Mouse (Mus musculus) midbrain, embryonic 15.5 days (tissue): ENCODE measurements at regions not wholly inside any gene's neighbourhood (a gene's known extent, or its start where the extent isn't known, plus 50 kb on each side); places are given as distances from the start of the nearest gene placed in this dataset.

ENCODE experiments used
- ATAC-seq: fragments of 200-750 bp; cut with Nextera tagmentation; replicated peaks from 2 replicates; pipeline ENCODE4 v1.8.0; 2017; ENCODE audit warnings: moderate TSS enrichment
- H3K27ac ChIP-seq: fragments of 300-500 bp; sonication (generic); 2 replicates; pipeline ENCODE4 v1.5.1; 2015; ENCODE audit warnings: mild to moderate bottlenecking, inconsistent platforms
- H3K27me3 ChIP-seq: fragments of 300-500 bp; sonication (generic); replicated peaks from 2 replicates; pipeline ENCODE4 v1.6.1; 2015; ENCODE audit warnings: inconsistent platforms
- H3K36me3 ChIP-seq: fragments of 300-500 bp; sonication (generic); replicated peaks from 2 replicates; pipeline ENCODE4 v1.6.1; 2015; ENCODE audit warnings: inconsistent platforms
- H3K4me1 ChIP-seq: fragments of 300-500 bp; sonication (generic); 2 replicates; pipeline ENCODE4 v1.6.1; 2015; ENCODE audit warnings: inconsistent platforms
- H3K4me2 ChIP-seq: fragments of 300-500 bp; sonication (generic); 2 replicates; pipeline ENCODE4 v1.6.1; 2015; ENCODE audit warnings: inconsistent platforms, mild to moderate bottlenecking, moderate library complexity
- H3K4me3 ChIP-seq: fragments of 300-500 bp; sonication (generic); 2 replicates; pipeline ENCODE4 v1.5.1; 2015; ENCODE audit warnings: mild to moderate bottlenecking, inconsistent platforms
- H3K9ac ChIP-seq: fragments of 300-500 bp; sonication (generic); 2 replicates; pipeline ENCODE4 v1.6.1; 2015; ENCODE audit warnings: mild to moderate bottlenecking, inconsistent platforms
- H3K9me3 ChIP-seq: fragments of 300-500 bp; sonication (generic); 2 replicates; pipeline ENCODE4 v1.6.1; 2016; ENCODE audit warnings: inconsistent platforms
- WGBS: fragments of 180-500 bp; shearing (Covaris S2); methylation state at CpG from one replicate; pipeline ENCODE4 v1.1.7; 2015; ENCODE audit warnings: mixed read lengths; 5-methylcytosine and 5-hydroxymethylcytosine counted together

DNA sequence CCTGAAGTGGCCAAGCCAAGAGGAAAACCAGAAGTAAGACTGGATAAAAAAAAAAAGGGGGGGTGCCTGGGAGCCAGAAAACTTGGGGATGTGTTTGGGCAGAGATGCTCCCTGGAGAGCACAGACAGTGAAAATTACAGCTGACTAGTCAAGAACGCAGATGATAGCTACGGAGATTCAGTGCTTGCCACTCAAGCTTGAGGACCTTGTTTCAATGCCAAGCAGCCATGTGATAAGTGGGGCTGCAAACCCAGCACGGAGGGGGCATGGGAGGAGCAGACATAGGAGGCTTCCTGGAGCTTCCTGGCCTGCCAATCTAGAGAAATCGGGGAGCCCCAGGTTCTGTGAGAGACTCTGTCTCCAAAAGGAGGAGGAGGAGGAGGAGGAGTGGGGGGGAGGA lies 223.7 kb downstream of the Setd4 start:
- H3K27me3 ChIP-seq = no peaks in the 10 kb centered on the region
- H3K4me2 ChIP-seq = no peak overlapping the region
- peaks cover 17% of the 10 kb centered on the region for H3K4me1 ChIP-seq
- H3K9me3 ChIP-seq = no peaks in the 10 kb centered on the region
- 37% methylated on average over 4 of the region's 4 CpGs for WGBS
- H3K9ac ChIP-seq = no peak overlapping the region
- H3K27ac ChIP-seq = no peak overlapping the region
- no peak overlapping the region for H3K4me3 ChIP-seq
- ATAC-seq = no peak
- no peaks in the 10 kb centered on the region for H3K36me3 ChIP-seq

DNA sequence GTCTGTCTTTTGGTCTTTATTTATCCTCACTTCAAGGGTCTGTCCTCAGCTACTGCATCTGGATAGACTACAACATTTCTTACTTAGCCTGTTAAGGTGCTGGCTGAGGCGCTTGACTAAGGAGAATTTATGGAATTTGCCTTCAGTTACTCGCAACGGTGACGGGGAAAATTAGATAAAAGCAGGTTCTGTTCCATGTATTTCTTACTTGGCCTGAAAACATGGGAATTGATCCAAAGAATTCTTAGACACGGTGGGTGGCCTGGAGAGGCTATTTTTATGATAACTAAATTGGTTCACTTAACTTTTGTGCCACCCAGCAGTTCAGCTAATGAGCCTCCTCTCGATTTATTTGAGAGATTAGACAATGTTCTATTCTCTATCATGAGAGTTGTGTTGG lies 224.3 kb downstream of the Setd4 start:
- no peak overlapping the region for H3K4me3 ChIP-seq
- H3K27ac ChIP-seq = no peak overlapping the region
- no peaks in the 10 kb centered on the region for H3K36me3 ChIP-seq
- H3K9ac ChIP-seq = no peak overlapping the region
- H3K4me1 ChIP-seq = peaks cover 17% of the 10 kb centered on the region
- 30% methylated on average over 6 of the region's 6 CpGs for WGBS
- no peak for ATAC-seq
- H3K9me3 ChIP-seq = no peaks in the 10 kb centered on the region
- no peak overlapping the region for H3K4me2 ChIP-seq
- H3K27me3 ChIP-seq = no peaks in the 10 kb centered on the region

DNA sequence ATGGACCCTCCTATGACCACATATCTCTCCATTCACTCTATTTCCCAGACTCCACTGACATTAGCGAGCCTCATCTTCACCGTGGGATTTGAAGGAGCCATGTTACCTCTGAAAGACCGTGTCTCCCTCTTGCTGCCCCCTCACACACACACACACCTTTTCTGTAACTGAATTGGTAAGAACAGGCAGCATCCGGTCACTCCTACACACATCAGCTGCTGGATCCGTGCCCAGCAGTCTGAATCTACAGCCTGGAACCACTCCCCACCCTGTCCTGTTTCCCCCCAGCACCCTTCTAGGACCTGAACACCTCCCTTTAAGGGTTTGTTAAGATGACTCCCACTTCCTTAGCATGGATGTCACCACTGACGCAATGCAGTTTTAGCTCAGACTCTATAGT lies 229.2 kb downstream of the Setd4 start:
- no peak overlapping the region for H3K4me3 ChIP-seq
- WGBS = 83% methylated on average over 6 of the region's 6 CpGs
- H3K27ac ChIP-seq = no peak overlapping the region
- H3K9me3 ChIP-seq = no peaks in the 10 kb centered on the region
- no peak overlapping the region for H3K4me2 ChIP-seq
- no peaks in the 10 kb centered on the region for H3K27me3 ChIP-seq
- H3K9ac ChIP-seq = no peak overlapping the region
- 0 out of 2 replicates have a peak, but pooled peaks cover 4% of the 10 kb centered on the region for H3K4me1 ChIP-seq
- ATAC-seq = no peak
- no peaks in the 10 kb centered on the region for H3K36me3 ChIP-seq

DNA sequence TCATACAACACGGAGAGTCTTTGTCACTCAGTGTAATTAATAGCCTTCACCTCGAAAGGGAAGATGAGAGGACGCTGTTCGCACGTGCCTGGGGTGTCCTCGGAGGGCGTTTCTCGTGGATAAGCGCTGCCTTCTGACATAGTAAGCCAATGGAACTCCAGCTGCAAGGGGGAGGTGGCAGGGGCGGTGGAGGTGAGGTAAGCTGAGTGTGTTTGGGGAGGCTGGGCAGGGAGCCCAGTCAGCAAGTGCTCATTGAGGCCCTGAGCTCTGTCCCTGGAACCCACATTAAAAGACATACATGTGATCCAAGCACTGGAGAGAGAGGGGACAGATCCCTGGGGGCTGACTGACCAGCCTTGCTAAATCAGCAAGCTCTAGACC lies 234.1 kb downstream of the Setd4 start:
- Histone ChIP-seq H3K4me2 (no peak overlapping the region), H3K9me3 (no peaks in the 10 kb centered on the region), H3K4me3 (no peak overlapping the region), H3K36me3 (no peaks in the 10 kb centered on the region), H3K27me3 (no peaks in the 10 kb centered on the region), H3K27ac (no peak overlapping the region), H3K9ac (no peak overlapping the region), H3K4me1 (no peaks in the 10 kb centered on the region; the same call in 1 of the 2 replicates)
- ATAC-seq = peak; percentile 48; the same call in 1 of the 2 replicates
- 58% methylated on average over 10 of the region's 10 CpGs for WGBS

DNA sequence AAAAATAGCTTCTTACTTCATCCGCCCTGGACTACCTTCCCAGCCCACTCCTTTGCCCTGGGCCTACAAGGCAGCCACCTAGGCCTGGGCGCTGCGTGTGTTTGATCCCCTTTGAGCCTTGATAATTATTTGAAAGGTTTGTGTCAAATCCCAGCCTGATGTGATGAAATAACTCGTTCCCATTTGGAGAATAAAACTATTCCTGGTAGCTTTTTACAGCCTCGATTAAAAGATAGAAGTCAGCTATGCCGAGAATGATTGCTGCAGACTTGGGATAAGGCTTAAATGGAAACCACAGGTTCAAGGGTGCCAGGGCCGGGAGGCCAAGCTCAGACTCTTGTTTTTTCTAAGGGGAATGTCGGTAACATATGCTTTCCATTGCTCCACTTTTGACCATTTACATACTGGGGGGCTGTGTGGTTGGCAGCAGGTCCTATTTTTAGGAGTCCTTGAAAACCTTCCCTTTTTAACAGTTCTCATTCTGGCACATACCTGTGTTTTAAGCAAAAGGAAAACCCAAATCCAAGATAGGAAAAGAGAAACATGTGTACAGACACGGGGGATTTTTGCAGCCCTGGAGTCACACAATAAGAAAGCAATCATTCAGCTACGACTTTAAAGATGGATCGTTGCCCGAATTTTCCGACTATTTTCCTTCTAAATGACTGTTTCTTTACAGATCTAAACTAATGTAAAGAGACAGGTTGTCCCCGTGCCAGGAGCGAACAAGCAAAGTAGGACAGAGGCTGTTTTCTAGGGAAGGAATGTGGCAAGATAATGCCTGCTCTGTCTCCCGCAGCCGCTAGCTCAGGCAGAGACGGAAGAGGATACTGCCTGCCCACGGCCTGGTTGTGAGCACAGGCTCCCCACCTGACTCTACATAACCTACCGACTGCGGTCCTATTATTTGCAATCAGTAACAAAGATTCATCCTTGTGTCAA lies 234.8 kb downstream of the Setd4 start:
- Histone ChIP-seq H3K4me2 (no peak overlapping the region), H3K4me3 (no peak overlapping the region), H3K27ac (no peak overlapping the region), H3K36me3 (no peaks in the 10 kb centered on the region), H3K9me3 (no peaks in the 10 kb centered on the region), H3K4me1 (no peaks in the 10 kb centered on the region; the same call in 1 of the 2 replicates), H3K9ac (no peak overlapping the region), H3K27me3 (no peaks in the 10 kb centered on the region)
- WGBS = 57% methylated on average over 21 of the region's 21 CpGs
- ATAC-seq = peak; percentile 74; the same call in 1 of the 2 replicates

DNA sequence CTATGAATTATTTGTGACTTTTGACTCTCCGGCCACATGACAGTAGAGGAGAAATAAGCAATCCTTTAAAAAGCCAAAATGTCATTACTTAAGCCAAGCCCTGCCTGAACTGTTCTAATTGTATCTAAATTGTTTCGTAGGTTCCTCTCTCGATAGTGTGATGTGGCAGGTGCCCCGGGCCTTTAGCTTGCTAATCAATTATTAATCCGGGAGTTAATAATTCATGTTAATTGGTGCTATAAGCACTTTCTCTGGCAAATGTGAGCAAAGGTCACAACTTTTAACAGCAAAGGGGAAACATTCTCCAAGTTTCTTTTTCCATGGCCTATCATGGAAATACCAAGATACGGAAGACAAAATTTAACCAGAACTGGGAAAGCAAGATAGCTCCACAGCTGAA lies 235.9 kb downstream of the Setd4 start:
- Histone ChIP-seq H3K27ac (no peak overlapping the region), H3K4me1 (peaks cover 2% of the 10 kb centered on the region; the same call in 1 of the 2 replicates), H3K4me3 (no peak overlapping the region), H3K27me3 (no peaks in the 10 kb centered on the region), H3K9me3 (no peaks in the 10 kb centered on the region), H3K9ac (no peak overlapping the region), H3K4me2 (no peak overlapping the region), H3K36me3 (no peaks in the 10 kb centered on the region)
- no peak for ATAC-seq
- 79% methylated on average over 6 of the region's 6 CpGs for WGBS

DNA sequence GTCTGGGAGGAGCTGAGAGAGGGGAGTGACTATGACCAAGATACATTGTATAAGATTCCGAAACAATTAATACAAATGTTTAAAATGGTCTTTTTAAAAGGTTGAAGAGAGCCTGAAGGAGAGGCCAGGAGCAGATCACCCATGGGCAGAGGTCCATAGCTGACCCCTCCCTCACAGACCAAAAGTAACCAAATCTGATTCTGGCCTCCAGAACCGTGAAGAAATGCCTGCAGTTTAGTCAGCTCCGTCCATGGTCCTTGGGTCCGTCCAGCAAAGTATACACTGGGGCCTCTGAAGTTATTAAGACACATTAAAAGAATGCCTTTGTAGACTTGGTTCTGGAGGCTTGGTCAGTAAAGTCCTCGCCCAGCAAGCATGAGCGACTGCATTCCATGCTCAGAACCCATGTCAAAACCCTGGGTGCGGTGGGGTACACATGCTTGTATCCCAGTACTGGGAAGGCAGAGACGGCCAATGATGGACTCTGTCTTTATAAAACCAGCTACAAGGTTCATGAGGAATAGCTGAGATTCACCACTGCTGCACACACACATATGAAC lies 236.5 kb downstream of the Setd4 start:
- 80% methylated on average over 8 of the region's 8 CpGs for WGBS
- ATAC-seq = no peak
- Histone ChIP-seq H3K4me2 (no peak overlapping the region), H3K4me3 (no peak overlapping the region), H3K9ac (no peak overlapping the region), H3K27me3 (no peaks in the 10 kb centered on the region), H3K27ac (no peak overlapping the region), H3K9me3 (no peaks in the 10 kb centered on the region), H3K4me1 (peaks cover 2% of the 10 kb centered on the region; the same call in 1 of the 2 replicates), H3K36me3 (no peaks in the 10 kb centered on the region)

DNA sequence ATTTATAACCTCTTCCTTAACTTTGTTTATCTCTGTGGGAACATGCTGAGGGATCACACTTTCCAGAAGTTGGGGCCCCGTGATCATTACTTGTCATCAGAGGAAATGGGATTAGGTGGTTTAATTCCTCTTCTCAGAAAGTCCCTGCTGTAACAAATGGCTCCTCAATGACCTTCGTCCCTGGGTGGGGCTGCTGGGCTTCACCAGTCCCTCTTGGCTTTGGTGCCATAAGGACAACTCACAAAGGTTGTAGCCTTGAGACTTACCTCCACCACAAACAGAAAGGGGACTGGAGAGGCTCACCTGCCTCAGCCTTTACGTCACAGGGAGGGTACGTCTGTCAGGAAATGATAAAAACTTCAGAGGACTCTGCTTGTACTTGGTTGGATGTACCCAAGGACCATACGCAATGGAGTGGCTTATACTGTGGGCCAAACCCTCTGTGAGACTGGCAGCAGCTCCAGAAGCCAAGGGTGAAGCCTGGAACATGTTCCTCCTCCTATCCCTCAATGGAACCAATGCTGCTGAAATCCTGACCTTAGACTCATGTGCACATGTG lies 237.4 kb downstream of the Setd4 start:
- no peaks in the 10 kb centered on the region for H3K36me3 ChIP-seq
- H3K4me1 ChIP-seq = peaks cover 2% of the 10 kb centered on the region; the same call in 1 of the 2 replicates
- WGBS = 86% methylated on average over 5 of the region's 5 CpGs
- no peak overlapping the region for H3K4me2 ChIP-seq
- no peaks in the 10 kb centered on the region for H3K9me3 ChIP-seq
- no peak overlapping the region for H3K9ac ChIP-seq
- no peak for ATAC-seq
- H3K4me3 ChIP-seq = no peak overlapping the region
- H3K27ac ChIP-seq = no peak overlapping the region
- H3K27me3 ChIP-seq = no peaks in the 10 kb centered on the region

DNA sequence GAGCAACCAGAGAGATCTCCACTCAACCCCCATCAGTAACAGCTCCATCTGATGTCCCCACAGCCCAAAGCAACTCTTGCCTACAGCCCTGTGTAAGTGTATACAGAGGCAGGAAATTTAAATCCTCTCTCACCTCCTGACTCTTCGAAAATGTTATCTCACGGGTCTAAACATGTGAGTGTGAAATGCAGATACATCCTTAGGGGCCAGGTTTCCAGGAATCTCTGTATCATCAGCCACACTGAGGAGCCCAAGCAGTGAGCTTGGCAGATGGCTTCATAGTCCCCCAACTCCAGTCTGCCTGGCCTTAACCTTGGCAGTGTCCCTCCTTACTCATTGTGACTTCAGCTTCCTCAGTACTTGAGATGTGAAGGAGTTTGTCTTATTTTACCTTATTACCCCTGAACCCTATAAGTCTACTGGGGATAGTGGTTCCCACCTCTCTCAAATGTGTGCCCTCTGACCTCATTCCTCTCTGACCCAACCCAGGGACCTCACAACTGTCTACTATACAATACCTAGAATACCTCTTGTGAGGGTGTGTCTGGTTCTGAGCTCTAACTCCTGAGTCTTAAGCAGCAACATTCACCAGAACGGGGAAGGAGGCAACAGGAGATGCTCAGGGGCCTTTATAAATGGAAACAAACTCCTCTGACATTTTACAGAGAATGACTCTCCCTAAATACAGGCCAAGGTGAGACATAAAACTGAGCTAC lies 238.5 kb downstream of the Setd4 start:
- no peak overlapping the region for H3K9ac ChIP-seq
- H3K4me2 ChIP-seq = no peak overlapping the region
- WGBS = 85% methylated on average over 3 of the region's 3 CpGs
- no peaks in the 10 kb centered on the region for H3K27me3 ChIP-seq
- H3K36me3 ChIP-seq = no peaks in the 10 kb centered on the region
- peaks cover 2% of the 10 kb centered on the region; the same call in 1 of the 2 replicates for H3K4me1 ChIP-seq
- ATAC-seq = no peak
- no peak overlapping the region for H3K4me3 ChIP-seq
- H3K9me3 ChIP-seq = no peaks in the 10 kb centered on the region
- no peak overlapping the region for H3K27ac ChIP-seq

DNA sequence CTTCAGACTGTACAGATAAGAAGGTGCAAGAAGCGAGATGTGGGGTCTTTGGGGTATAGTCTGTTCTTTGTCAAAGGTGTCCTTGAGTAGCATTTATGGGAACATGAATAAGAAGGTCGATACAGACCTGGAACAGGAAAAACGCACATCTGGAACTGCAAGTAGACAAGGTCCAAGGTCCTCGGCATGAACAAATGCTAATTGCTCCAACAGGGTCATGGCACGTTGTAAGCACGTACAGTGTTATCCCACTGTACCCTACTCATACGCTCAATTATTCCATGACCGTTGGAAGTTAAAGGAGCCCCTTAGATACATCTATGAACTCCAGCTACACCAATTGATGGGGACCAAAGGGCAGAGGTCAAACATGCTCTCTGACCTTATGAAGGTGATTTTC lies 244.1 kb downstream of the Setd4 start:
- H3K9me3 ChIP-seq = no peaks in the 10 kb centered on the region
- WGBS = 95% methylated on average over 8 of the region's 8 CpGs

DNA sequence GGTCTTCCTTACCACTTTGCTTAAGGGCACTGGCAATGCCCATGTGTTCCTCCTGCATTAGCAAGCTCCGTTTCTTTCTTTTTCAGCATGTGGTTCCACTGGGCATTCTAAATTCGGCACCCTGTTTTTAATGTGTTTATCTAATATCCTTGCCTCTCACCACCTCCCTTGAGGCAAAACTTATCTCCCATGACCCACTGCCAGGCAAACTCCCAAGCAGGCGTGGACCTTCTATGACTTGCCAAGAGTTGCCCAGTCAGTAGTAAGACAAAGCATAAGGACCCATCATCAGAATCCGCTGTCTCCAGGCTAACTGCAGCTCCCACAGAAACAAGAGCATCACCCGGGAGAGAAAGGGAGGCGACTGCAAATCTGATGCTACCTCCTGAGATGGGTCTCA lies 245.2 kb downstream of the Setd4 start:
- Histone ChIP-seq H3K4me3 (no peak overlapping the region), H3K9ac (no peak overlapping the region), H3K9me3 (no peaks in the 10 kb centered on the region), H3K27ac (no peak overlapping the region), H3K4me2 (no peak overlapping the region), H3K36me3 (no peaks in the 10 kb centered on the region), H3K27me3 (no peaks in the 10 kb centered on the region), H3K4me1 (peaks cover 2% of the 10 kb centered on the region; the same call in 1 of the 2 replicates)
- no peak for ATAC-seq
- 91% methylated on average over 6 of the region's 6 CpGs for WGBS

More for the DNA sequence above, 244.1 kb downstream of the Setd4 start:
- H3K36me3 ChIP-seq = no peaks in the 10 kb centered on the region
- no peak overlapping the region for H3K27ac ChIP-seq
- H3K4me3 ChIP-seq = no peak overlapping the region
- no peak overlapping the region for H3K4me2 ChIP-seq
- no peaks in the 10 kb centered on the region for H3K27me3 ChIP-seq
- no peak for ATAC-seq
- H3K9ac ChIP-seq = no peak overlapping the region
- peaks cover 2% of the 10 kb centered on the region; the same call in 1 of the 2 replicates for H3K4me1 ChIP-seq

DNA sequence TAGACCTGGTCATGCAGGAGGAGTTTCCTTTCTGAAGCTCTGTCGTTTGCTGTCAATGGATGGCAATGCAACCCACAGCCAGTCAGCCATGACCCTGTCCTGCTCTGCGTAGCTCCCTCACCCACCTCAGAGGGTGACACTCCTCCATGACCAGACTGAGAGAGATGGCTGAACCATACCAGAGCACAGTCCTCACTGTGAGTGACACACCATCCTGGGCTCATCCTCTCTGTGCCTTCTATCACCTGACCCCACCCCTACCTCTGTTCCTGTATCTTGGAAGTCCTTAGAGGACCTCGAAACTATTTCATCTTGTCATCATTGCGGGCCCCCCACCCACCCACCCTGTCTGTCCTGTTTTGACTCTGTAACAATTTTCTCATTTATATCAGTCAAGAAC lies 245.7 kb downstream of the Setd4 start:
- no peak overlapping the region for H3K4me3 ChIP-seq
- no peak overlapping the region for H3K4me2 ChIP-seq
- WGBS = 82% methylated on average over 4 of the region's 4 CpGs
- no peak overlapping the region for H3K9ac ChIP-seq
- H3K9me3 ChIP-seq = no peaks in the 10 kb centered on the region
- H3K27ac ChIP-seq = no peak overlapping the region
- no peaks in the 10 kb centered on the region for H3K27me3 ChIP-seq
- no peaks in the 10 kb centered on the region for H3K36me3 ChIP-seq
- no peak for ATAC-seq
- H3K4me1 ChIP-seq = no peaks in the 10 kb centered on the region
